Mouse (Mus musculus): ENCODE data around the gene Sema5a.

DNA sequence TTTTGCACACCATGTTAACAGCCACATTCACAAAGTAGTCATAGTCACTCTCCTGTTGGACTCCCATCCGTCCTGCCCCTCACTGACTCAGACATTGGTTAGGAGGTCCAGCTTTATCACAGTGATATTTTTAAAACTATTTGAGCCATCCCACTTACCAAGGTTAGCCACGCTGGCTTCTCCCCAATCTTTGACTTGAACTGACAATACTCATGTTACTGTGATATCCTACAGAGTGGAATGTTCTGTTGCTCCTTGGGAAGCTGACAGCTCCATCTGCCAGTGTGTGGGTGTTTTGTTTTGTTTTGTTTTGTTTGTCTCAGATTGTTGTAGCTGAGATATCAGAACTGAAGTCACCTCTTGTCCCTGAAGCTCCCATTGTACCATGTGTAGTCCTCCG lies 362.6 kb downstream of the Sema5a start:
- TF ChIP-seq CTCF (IDR thresholded peaks at IDR 0.05; ENCODE audit: insufficient read depth, low read length) (no peak), POLR2A (IDR thresholded peaks at IDR 0.05; ENCODE audit: borderline replicate concordance, extremely low read depth, low read depth, low read length) (no peak)
